Mouse (Mus musculus) stomach, postnatal 0 days (tissue): Measurements from ENCODE around the gene Gnas.

Experiments
- CTCF ChIP-seq: IDR thresholded peaks from 2 replicates; pipeline ENCODE4 v1.5.1; 2016; ENCODE audit warnings: antibody characterized with exemption, low read depth, mild to moderate bottlenecking, moderate library complexity
- EP300 ChIP-seq: optimal IDR thresholded peaks from 2 replicates; pipeline ENCODE3; 2016; ENCODE audit warnings: antibody characterized with exemption

- TF ChIP-seq CTCF (no peak), EP300 (no peak)
These were observed 41.9 kb downstream of the Gnas start for GRCm38 (mm10) chr2:174325989-174326388.
